Mouse (Mus musculus): ENCODE measurements around the gene Fgf22.

- no peak for TF ChIP-seq POLR2A (IDR thresholded peaks at IDR 0.05; ENCODE audit: low read depth, low read length)
- TF ChIP-seq CTCF (conservative IDR thresholded peaks at IDR 0.05; ENCODE audit: insufficient read depth, insufficient read length, low read depth, low read length): 0 out of 2 replicates have a peak, but pooled peaks have one; percentile 15
Observed at GRCm38 (mm10) chr10:79772320-79772719, 17.4 kb downstream of the Fgf22 start.

Measured in kidney, adult 2 months (tissue).